Mouse (Mus musculus) myocyte (in vitro differentiated cells): Measurements from ENCODE around the gene Ncf4.

Experiments
- CEBPB ChIP-seq: IDR thresholded peaks from 2 replicates; pipeline ENCODE4 v1.6.1; 2011; ENCODE audit warnings: mild to moderate bottlenecking, moderate library complexity; ENCODE audit not compliant: poor library complexity, insufficient read depth, severe bottlenecking
- E2F4 ChIP-seq: IDR thresholded peaks from one replicate; pipeline ENCODE4 v1.6.1; 2011; ENCODE audit warnings: mild to moderate bottlenecking, control low read depth, moderate library complexity; ENCODE audit not compliant: insufficient read depth
- MAX ChIP-seq: IDR thresholded peaks from one replicate; pipeline ENCODE4 v1.6.1; 2011; ENCODE audit warnings: low read depth, mild to moderate bottlenecking, control low read depth
- MYOD1 ChIP-seq, 3 experiments: IDR thresholded peaks; one replicate each; pipeline ENCODE4 v1.6.1; 2011; ENCODE audit warnings: control low read depth in 2 of 3, low read depth in 2 of 3, mild to moderate bottlenecking in 2 of 3, moderate library complexity in 1 of 3; ENCODE audit not compliant: insufficient read length in 2 of 3, control insufficient read depth in 1 of 3
- MYOG ChIP-seq, 3 experiments: IDR thresholded peaks; one replicate each; pipeline ENCODE4 v1.6.1; 2011; ENCODE audit warnings: control low read depth in 2 of 3, low read depth in 2 of 3, mild to moderate bottlenecking in 2 of 3; ENCODE audit not compliant: insufficient read length in 2 of 3, control insufficient read depth in 1 of 3, insufficient read depth in 1 of 3
- POLR2A ChIP-seq: IDR thresholded peaks from one replicate; pipeline ENCODE4 v1.6.1; 2011; ENCODE audit warnings: low read depth, mild to moderate bottlenecking, control low read depth, moderate library complexity; ENCODE audit not compliant: insufficient read length
- REST ChIP-seq: IDR thresholded peaks from one replicate; pipeline ENCODE4 v1.6.1; 2011; ENCODE audit warnings: mild to moderate bottlenecking, control low read depth, moderate library complexity; ENCODE audit not compliant: insufficient read depth, insufficient read length
- TCF12 ChIP-seq: IDR thresholded peaks from one replicate; pipeline ENCODE4 v1.6.1; 2011; ENCODE audit warnings: mild to moderate bottlenecking, control low read depth; ENCODE audit not compliant: poor library complexity, insufficient read depth, severe bottlenecking
- TCF3 ChIP-seq: IDR thresholded peaks from one replicate; pipeline ENCODE4 v1.6.1; 2011; ENCODE audit warnings: low read depth, control low read depth; ENCODE audit not compliant: insufficient read length
- USF1 ChIP-seq: IDR thresholded peaks from one replicate; pipeline ENCODE4 v1.6.1; 2011; ENCODE audit warnings: low read depth, mild to moderate bottlenecking, control low read depth, moderate library complexity

- no peak for TF ChIP-seq MYOD1 (IDR thresholded peaks at IDR 0.05; ENCODE audit: control insufficient read depth in 1 of 3, insufficient read length in 2 of 3, low read depth in 2 of 3)
- no peak for TF ChIP-seq MYOG (IDR thresholded peaks at IDR 0.05; ENCODE audit: control insufficient read depth in 1 of 3, insufficient read depth in 1 of 3, insufficient read length in 2 of 3, low read depth in 2 of 3)
- no peak for TF ChIP-seq POLR2A
- TF ChIP-seq E2F4 = no peak
- TF ChIP-seq TCF12 = no peak
- no peak for TF ChIP-seq TCF3
- TF ChIP-seq CEBPB = no peak
- TF ChIP-seq MAX = no peak
- no peak for TF ChIP-seq USF1
- no peak for TF ChIP-seq REST
Observed at GRCm38 (mm10) chr15:78303665-78304233, 59.1 kb downstream of the Ncf4 start.
